Mouse (Mus musculus): ENCODE results near the gene Nsun2. TPM values are rescaled to one million over a fixed set of nuclear protein-coding genes. Genes with fewer than 3 reads are reported as not detected.

The Nsun2 gene
- total RNA-seq, 2 experiments from 2014 or later, result 85.3 to 88.4 TPM

DNA sequence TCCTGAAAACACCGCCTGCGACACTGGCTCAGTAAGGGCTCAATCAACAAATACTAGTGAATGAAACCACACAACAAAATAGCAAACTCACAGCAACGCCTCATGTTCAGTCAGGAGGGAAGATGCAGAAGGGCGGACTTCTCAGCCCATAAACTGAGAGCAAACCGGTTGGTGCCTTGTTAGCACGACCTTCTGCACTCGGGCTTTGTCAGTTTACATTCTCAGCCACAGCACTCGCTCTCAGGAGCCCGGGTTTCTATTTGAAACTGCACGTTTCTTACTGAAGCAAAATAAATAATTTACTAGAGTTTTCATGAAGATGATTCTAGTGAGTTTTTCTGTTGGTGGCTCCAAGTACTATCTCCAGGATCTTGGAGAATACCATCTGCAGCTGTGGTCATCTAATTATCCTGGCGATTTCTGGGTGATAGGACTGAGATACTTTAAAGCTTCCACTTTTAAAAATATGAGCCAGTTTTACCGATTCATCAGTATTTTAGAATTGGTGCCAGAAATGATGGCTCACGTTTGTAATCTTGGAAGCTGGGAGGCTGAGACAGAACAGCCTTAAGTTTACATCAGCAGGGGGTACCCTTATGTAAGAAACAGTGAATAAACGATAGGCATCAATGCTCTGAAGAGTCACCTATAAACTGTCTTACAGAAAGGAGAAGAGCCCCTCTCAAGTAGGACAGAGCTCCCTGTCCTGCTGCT is 9.9 kb upstream of the Nsun2 start:
- no peak for DNase-seq (ENCODE audit: low spot score in 2 of 2)

DNA sequence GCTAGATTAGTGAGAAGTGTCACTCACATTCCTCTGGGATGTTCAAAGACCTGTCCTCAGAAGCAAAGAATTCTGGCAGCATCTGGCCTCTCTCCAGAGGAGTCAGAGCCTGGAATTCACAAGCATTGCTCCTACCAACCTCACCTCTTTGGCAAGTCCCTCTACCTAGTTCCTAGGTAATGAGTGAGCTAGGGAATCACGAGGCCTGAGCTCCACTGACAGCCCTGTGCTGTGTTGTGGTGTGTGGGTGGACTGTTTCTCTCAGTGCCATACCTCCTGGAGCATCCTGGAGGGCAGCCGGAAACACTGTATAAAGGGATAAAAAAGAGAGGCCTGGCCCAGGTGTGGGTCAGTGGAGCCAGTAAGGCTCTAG is 9.4 kb upstream of the Nsun2 start:
- DNase-seq (ENCODE audit: low spot score in 2 of 2), result no peak

DNA sequence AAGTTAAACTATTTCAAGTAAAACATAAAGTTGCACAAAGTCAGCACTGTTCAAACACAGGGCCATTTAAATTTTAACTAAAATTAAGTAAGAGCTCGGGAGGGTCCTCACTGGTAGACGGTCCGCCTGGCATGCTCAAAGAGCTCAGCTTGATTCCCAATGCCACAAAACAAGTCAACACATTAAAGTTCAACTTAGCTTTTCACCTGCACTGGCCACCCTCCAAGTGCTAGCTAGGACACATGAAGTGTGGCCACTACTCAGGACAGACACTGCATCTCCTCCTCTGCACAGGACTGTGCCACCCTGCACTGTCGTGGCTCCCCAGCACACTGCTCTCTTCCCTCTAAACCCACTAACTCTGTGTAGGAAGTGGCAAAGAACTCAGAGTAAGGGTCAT is 7.7 kb upstream of the Nsun2 start:
- DNase-seq (ENCODE audit: low spot score in 2 of 2), result no peak

DNA sequence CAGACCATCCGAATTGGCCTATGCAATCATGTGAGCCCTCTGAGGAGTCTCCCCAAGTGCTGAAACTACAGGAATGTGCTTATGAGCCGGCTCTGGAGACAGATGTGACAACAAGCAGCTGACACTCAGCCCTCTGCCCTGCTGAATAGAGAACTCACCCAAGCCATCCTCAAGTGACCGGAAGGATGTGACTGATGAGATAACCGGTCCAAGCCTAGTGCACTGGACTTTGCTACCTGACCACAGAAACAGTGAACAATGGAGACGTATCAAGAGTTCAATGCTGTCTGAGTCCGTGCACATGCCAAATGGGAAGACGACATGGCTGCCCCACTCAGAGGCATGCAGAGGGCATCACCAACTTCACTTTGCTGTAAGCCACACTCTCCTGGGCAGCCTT is 5.0 kb upstream of the Nsun2 start:
- DNase-seq (ENCODE audit: low spot score in 2 of 2), result no peak

DNA sequence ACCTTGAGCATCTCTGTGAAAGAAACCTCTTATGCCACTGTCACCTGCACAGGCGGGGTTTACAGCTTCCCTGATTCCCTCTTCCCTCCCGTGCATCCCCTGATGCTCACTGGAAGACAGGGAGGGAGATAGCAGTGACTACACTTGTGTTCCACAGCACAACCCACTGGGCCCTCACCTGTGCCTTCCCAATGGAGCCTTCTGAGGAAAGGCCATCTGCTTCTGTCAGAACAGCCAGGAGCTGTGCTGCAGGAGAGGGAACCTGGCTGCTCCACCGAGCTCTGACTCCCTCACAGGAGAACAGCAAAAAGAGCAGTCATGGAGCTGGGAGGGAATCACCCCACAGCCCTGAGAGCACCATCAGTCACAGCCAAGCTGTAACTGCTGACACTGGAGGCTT is 3.4 kb upstream of the Nsun2 start:
- DNase-seq (ENCODE audit: low spot score in 2 of 2), result no peak

DNA sequence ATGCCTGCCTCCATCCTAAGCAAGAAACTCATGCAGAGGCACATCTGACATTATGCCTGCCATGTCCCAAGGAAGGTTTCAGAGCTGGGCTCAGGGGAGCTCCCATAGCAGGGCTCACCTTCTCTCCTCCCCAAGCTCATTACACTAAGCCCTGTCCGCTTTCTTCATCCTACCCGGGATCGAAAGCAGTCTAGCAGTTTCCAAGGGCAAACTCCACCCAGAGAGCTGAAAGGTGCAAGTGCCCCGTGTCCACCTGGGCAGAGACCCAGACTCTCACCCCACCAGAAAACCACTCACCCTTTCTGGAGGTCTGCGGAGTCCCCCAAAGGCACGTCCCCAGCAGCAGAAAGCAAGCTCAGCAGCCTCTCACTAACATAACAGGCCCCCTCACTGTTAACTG is 2.6 kb upstream of the Nsun2 start:
- DNase-seq (ENCODE audit: low spot score in 2 of 2), result no peak

DNA sequence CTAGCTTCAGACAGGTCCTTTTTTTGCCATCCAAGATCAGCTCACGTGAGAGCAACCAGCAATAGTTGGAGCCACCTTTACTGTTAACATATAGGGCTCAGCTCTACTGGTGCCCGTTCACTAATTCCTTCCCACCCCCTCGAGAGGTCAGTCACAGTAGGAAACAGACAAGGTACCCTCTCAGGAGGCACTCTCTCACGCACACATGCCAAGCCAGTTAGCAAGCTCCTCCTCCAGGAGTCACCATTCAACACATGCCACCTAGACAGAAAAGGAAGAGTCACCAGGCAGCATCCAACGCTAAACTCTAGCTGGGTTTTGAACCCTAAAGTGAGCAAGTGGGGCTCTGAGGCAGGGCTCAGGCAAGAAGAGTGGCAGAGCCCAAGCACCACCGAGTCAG is 2.1 kb upstream of the Nsun2 start:
- no peak for DNase-seq (ENCODE audit: low spot score in 2 of 2)

DNA sequence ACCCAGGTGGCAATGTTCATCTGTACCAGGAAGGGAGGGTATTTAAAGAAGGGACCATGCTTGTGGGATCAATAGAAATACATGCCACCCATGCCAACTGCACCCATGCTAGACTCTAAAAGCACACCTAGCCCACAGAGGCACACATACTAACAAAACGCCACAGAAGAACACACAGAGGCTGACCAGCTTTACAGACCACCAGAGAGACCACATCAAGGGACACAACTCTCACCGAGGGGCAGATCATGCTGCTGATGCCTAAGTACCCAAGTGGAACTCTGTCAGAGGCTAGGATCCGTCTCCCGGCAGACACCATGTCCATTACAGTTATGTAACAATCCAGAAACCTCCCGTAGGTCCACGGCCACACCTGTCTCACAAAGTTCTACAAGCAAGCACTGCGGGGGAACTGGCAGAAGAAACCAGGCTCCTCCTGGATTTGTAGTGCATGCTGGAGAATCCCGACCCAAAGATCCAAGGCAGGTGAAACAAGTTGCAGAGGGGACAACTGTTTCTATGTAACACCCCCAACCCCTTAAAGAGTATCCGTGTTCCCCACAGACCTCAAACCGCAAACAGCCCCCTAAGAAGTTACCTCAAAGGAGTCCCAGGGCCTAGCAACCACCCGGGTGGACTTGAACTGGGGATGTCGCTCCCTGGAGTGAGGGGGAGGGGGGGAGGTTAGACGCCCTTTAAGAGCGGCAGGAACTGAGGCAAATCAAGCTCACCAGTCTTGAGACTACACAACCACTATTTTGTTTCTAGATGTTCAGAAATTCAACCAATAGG is 1.2 kb upstream of the Nsun2 start:
- no peak for DNase-seq (ENCODE audit: low spot score in 2 of 2)

DNA sequence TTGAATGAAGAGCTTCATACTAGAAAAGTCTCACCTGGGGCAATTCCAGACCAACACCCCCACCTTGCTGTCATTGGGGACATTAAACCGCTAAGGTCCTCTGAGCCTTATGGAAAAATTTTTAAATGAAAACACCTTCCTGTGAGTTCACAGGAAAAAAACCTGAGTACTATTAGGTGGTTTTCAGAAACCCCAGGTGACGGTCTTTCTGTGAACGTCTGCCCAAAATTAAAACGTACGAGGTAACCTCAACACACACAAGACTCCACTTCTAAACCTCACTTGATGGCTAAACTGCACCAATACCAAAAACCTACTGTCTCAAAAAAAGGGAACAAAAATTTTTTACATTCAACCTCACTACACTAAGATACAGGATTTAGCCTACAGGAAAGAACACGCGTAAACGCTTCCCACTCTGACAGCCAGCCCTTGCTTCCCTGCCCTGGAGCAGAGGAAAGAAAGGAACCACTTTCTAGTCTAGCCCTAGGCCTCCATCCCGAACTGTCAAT is 597 bp upstream of the Nsun2 start:
- DNase-seq (ENCODE audit: low spot score in 2 of 2), result no peak

DNA sequence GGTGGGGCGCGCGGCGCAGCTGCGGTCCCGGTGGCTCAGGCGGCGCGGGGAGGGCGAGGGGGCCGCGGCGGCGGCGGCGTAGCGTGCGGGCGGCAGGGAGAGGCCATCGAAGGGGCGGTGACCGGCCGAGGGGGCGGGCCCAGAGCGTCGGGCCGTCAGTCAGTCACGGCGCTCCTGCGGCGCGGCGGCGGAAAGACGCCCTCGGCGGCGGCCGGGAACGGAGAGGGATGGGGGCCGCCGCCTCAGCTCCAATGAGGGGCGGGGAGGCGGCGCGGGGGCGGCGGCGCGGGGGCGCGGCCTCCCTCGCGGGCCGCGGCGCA is 748 bp downstream of the Nsun2 start, which contains the start of gene Tent4a:
Tent4a (minus strand) TSS at position 284 of the 320 bp plus-strand sequence.
- peak in 1 of 2 experiments; percentile 69 for DNase-seq (ENCODE audit: low spot score in 2 of 2)

DNA sequence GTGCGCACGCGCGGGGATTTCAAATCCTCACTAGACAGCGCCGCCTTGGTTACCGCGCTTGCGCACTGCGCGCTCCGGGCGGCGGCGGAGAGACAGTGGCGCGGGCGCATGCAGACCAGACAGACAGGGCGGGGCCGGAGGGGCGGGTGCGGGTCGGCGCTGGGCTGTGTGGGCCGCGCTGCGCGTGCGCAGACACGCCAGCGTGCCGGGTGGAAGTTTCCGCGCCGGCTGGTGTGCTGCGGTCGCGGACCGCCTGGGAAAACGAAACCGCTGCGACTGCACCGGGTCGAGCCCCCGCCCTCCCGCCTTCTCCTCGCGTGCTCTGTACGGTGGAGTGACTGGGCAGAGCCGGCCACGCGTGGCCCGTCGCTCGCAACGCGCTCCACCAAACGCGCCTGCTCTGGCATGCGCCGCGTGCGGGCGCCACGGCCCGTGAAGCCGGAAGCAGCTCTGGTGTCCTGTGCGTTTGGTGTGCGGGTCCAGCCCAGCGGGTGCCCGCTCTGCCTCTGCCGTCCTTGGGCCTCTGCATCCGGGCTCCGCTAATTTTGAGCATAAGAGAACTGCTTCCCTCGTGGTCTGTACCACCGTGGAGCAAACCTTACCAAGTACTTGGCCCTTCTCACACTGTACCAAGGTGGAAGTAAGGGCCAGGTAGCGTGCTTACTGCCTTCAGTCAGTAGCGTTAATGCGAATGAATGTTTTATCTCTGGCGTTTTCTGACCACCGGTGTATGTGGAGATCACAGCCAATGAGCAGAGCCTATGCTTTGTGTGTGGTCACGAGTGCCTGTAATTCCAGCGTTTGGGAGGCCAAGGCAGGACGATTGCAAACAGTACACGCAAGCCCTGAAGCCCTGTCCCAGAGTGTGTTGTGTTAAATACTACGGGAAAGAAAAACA is 1.4 kb downstream of the Nsun2 start:
- peak; percentile 93 to 99 for DNase-seq (ENCODE audit: low spot score in 2 of 2)

DNA sequence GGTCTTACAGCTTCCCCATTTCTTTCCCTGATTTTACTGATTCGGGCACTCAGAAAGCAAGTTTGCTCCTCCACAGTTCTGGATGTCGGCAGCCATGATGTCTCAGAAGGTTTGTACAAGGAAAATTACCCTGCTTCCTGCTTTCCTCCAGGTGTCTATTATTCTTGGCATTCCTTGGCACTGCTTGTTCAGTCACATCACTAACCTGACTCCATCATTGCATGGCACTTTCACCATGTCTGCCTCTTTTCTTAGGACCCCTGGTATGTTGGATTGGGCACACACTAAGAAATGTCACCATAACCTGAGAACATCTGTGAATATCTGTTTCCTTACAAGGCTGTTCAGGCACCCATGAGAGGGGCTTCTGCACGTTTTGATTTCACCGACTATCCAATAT is 2.5 kb downstream of the Nsun2 start:
- DNase-seq (ENCODE audit: low spot score in 2 of 2), result no peak

DNA sequence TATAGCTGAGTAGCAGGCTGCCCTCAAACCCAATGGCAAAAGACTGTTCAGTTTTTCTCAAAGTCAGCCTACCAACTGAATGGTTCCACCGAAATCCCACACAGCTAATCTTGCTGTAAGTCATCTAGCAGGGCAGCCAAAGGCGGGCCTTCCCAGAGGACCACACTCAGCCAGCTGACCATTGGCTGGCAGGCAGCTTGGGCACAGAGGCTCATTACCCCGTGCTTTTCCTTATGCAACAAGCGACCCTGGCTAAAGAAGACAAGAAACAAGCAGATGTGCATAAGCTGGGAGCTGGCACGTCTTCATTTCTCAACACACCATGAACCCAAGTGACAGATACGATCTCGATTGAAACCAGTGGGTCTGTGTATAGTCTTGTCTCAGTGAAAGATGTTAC is 3.8 kb downstream of the Nsun2 start:
- DNase-seq (ENCODE audit: low spot score in 2 of 2), result no peak

DNA sequence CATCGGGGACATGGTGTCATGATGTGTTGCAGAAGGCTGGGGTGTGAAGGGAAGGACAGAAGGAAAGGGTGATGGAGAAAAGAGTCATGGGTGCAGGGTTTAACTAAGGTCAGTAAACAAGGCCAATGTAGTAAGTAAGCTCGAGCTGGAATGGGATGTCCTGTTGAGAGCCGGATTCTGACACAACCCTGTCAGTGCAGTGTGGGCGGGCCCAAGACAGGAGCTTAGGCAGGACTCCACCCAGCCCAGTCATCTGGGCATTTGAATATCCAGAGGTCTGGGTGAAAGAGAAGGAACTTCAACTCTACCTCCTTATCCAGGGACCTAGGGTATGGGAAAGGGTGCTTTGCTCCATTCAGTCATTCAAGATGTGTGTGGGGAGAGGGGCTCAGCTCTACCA is 4.8 kb downstream of the Nsun2 start:
- DNase-seq (ENCODE audit: low spot score in 2 of 2), result no peak

DNA sequence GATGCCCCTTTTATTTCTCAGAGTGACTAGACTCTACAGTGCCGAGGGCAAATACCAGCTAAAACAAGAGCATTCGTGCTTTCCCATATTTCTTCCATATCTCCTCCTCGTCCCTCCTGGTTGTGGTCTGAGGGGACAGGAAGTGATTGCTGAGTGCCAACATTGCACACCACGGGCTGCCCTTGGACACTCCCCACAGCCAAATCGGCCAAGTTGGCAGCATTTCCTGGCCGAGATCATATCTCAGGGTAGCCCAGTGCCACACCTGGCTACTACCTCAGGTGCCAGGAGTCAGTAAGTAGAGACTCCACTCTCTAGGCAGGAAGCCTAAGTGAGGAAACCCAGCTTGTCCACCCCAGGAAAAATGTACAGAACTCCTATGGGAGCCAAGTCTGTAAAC is 7.7 kb downstream of the Nsun2 start:
- DNase-seq (ENCODE audit: low spot score in 2 of 2), result no peak

DNA sequence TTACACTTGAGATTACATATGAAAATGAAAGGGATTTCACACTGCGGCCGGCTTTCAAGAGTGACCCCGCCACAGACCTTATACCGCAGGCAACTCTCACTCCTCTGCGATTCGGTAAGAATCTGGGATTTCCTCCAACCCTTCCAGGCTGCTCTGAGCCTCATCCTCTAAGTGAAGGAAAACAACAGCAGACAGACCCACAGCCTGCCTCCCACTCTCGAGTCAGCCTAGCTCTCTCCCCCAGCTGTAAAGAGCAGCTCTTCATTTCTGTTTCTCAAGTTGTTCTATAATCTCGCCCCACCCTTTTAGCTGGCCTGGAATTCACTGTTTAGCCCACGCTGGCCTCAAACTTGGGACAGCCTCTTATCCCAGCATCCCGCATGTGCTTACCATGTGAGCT is 8.2 kb downstream of the Nsun2 start:
- peak; percentile 46 to 71 for DNase-seq (ENCODE audit: low spot score in 2 of 2)

DNA sequence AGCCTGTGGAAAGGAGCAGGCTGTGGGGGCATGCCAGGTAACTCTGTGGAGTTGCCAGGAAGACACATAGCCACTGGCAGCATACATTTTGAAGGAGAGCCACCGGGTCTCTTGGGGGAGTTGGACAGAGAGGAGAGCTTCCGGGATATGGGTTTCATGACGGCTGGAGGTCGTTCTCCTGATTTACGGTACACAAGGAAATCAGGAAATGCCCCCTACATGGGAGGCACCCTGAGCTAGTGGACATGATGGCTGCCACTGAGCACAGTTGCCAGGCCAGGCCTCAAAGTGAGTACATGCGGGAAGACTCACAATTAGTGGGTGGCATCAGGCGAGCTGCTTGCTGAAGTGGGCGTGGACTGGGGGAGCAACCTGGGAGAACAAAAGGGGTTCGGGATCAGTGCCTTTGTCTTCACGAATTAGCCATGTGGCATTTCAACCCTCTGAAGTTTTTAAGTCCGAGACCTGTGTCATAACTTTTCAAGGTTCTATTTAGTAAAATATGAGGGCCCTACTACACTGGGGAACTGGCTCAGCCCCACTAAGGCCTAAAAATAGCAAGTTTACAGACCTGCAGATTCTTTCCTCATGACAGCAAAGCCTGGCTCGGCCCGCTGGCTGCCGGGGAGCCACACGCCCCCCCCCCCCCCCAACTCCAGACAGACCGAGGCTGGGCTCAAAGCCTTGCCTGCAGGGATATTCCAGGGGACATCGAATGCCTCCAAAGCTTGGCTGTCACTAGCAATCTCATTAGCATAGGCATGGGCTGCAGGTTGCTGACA is 9.2 kb downstream of the Nsun2 start:
- DNase-seq (ENCODE audit: low spot score in 2 of 2), result no peak

DNA sequence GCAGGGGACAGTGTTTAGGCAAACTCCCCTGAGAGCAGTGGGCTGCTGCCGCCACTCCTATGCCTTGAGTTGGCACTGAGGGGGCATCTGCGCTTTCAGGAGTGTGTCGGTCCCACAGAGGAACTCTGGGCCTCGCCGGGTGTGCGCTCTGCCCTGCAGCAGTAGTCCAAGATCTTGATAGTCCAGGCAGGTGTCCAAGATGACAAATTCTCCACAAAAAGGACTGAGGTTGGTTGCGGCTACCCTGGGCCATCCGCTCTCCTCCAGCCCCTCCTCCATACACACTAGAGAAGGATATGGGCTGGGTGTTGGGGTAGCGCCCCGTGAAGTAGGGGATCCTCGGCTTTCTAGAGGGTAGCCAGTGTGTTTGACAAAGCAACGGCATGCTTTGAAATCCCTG is 10.0 kb downstream of the Nsun2 start:
- no peak for DNase-seq (ENCODE audit: low spot score in 2 of 2)

DNA sequence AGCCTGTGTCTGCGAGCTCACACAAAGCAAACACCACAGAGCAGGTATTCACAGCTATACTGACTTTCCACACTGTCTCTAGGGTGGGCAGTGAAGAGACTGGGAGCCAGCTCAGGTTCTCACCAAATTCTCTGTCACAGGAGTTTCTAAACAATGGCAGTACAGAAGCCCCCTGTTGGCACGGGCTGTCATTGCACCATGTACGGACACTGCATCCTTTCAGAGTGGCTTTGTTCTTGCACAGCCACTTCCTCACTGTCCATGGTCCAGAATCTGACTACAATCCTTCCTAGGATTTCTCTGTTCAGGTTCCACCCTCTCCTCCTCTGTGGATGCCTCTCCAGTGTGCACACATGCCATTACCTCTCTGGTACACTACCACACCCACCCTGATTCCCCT is 11.5 kb downstream of the Nsun2 start:
- no peak for DNase-seq (ENCODE audit: low spot score in 2 of 2)

DNA sequence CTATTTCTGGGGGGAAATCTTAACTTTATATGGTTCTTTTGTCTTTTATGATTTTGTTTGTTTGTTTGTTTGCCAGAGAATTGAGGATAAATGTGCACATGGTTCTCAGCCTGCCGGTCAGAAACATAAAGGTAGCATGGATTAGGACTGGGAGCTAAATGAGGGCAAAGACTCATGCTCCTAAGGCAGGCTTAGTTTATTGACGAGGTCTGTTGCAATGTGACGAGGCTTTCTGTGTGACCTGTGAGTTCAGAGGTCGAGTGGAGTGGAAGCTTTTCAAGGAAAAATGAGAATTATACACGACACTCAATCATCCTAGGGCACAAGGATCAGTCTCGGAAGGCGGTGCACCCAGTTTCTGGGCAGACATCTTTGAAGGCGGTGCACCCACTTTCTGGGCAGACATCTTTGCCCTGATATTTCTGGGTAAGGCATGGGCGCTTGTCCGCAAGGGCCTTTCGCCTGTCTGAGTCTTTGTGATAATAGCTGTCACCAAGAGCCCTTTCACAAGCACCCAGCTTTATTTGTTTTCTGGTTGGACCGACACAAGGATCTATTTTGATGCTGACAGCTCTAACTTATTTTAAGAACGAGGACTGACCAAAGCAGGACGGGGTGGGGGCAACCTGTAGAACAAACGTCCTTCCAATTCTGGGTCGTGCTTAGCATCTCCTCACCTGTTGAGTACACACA is 14.1 kb downstream of the Nsun2 start:
- no peak for DNase-seq (ENCODE audit: low spot score in 2 of 2)
